13 mouse cellular contexts compared by ENCODE assay signal in the genomic region with DNA sequence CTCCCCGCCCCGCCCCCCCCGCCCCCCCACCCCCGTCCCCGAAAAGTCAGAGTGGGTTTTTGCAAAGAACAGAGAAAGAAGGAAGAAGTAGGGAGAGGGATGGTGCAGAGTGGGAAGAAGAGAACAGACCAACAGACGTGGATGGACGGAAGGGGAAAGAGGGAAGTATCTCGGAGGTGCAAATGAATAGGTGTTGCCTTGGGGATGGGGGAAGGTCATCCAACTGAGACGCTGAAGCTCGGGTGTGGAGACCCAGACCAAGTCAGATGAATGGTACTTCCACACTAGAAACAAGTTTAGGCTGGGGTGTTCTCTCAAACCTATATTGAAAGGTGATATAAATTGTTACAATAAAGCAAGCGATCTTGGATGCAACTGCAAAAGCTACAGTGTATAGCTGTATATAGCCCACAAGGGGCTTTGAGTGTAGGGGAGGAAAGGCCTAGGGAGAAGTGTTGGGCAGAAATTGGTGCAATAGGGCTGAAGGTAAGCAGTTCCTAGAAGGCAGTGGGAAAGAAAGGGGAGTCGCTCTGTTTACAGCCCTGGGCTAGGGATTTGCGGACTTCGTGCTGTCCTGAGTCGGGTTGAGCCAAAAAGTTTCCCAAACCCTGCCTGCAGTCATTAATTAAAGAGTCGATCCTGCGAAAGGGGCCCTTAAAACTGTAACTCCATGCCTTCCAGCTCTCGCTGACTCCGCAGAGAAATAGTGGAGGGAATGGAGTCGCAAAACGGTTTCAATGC. TPM values are rescaled to one million over a fixed set of nuclear protein-coding genes. Genes with fewer than 3 reads are reported as not detected.
DNase-seq lines count a peak whose midpoint lies in the region; ATAC-seq and TF ChIP-seq lines count a peak whose summit lies in the region.
"Had no signal": no experiment of that assay in that cellular context is flagged by ENCODE, and none has a peak within 500 bp of the region (broad histone marks: within the 10 kb centered on the region; RNA-seq: fewer than 3 reads in every experiment).

No protein-coding gene starts in this region.

- no peak overlapping the region for H3K4me3 ChIP-seq in forebrain, embryonic 15.5 days
- H3K4me3 ChIP-seq in limb, embryonic 14.5 days (replicated peaks; ENCODE audit: low read length) = peak overlapping the region; percentile 18; the same call in 1 of the 2 replicates
- no peak overlapping the region for H3K4me3 ChIP-seq in neural tube, embryonic 14.5 days (ENCODE audit: low read depth, low read length)
- no peak overlapping the region for H3K4me3 ChIP-seq in lung, adult 2 months (replicated peaks; ENCODE audit: extremely low read depth, low read depth, low read length)

- peaks cover 92% of the 10 kb centered on the region for H3K27me3 ChIP-seq in forebrain, embryonic 15.5 days
- H3K27me3 ChIP-seq in limb, embryonic 14.5 days (ENCODE audit: control insufficient read depth, insufficient read depth, low read length) = peaks cover 99% of the 10 kb centered on the region
- peaks cover 14% of the 10 kb centered on the region for H3K27me3 ChIP-seq in neural tube, embryonic 14.5 days (ENCODE audit: control insufficient read depth, insufficient read depth, low read length)

- TF ChIP-seq CTCF in lung, adult 2 months (IDR thresholded peaks at IDR 0.05; ENCODE audit: insufficient read depth, low read length) = no peak

- H3K9ac ChIP-seq in forebrain, embryonic 15.5 days (replicated peaks) = no peak overlapping the region
- no peak overlapping the region for H3K9ac ChIP-seq in limb, embryonic 14.5 days (ENCODE audit: low read depth, low read length, severe bottlenecking)
- no peak overlapping the region for H3K9ac ChIP-seq in neural tube, embryonic 14.5 days (replicated peaks; ENCODE audit: low read depth, low read length)

- DNase-seq in embryo, embryonic 9.5 days (ENCODE audit: extremely low spot score) = peak; percentile 44
- DNase-seq in embryo, embryonic 10 days (ENCODE audit: low spot score) = no peak
- no peak for DNase-seq in limb, embryonic 14.5 days (ENCODE audit: low spot score)
- no peak for DNase-seq in lung, adult 2 months
- no peak for DNase-seq in kidney, adult 9 months
- no peak for DNase-seq in cerebellum, postnatal 14 days
- DNase-seq: cerebellum, adult 18-20 months; liver; lung, postnatal 4 days; thymus, postnatal 14 days had no signal

- no peaks in the 10 kb centered on the region for H3K36me3 ChIP-seq in forebrain, embryonic 15.5 days
- H3K36me3 ChIP-seq in limb, embryonic 14.5 days (ENCODE audit: control insufficient read depth, insufficient read depth, low read length) = no peaks in the 10 kb centered on the region
- H3K36me3 ChIP-seq in neural tube, embryonic 14.5 days (ENCODE audit: control insufficient read depth, insufficient read depth, low read length) = no peaks in the 10 kb centered on the region

- under 1% methylated on average over 21 of the region's 21 CpGs for WGBS in forebrain, embryonic 15.5 days
- WGBS in limb, embryonic 14.5 days = 2% methylated on average over 21 of the region's 21 CpGs
- WGBS in neural tube, embryonic 14.5 days = under 1% methylated on average over 21 of the region's 21 CpGs
- 5% methylated on average over 21 of the region's 21 CpGs for WGBS in lung, adult 2 months

- TF ChIP-seq POLR2A in limb, embryonic 14.5 days (IDR thresholded peaks at IDR 0.05; ENCODE audit: borderline replicate concordance, extremely low read depth, insufficient read depth, insufficient read length) = no peak
- no peak for TF ChIP-seq POLR2A in lung, adult 2 months (IDR thresholded peaks at IDR 0.05; ENCODE audit: borderline replicate concordance, extremely low read depth, low read depth, low read length)

- H3K4me2 ChIP-seq in forebrain, embryonic 15.5 days (replicated peaks) = peak overlapping the region; percentile 22; the same call in 1 of the 2 replicates
- H3K4me2 ChIP-seq in limb, embryonic 14.5 days (replicated peaks; ENCODE audit: low read depth, low read length, severe bottlenecking) = peak overlapping the region; percentile 40
- H3K4me2 ChIP-seq in neural tube, embryonic 14.5 days (ENCODE audit: low read depth, low read length) = peak overlapping the region; percentile 38; the same call in 1 of the 2 replicates

- no peaks in the 10 kb centered on the region for H3K9me3 ChIP-seq in forebrain, embryonic 15.5 days
- H3K9me3 ChIP-seq in limb, embryonic 14.5 days (ENCODE audit: control insufficient read depth, low read length) = no peaks in the 10 kb centered on the region
- no peaks in the 10 kb centered on the region for H3K9me3 ChIP-seq in neural tube, embryonic 14.5 days (ENCODE audit: control insufficient read depth, low read length)

- no peak for ATAC-seq in forebrain, embryonic 15.5 days (replicated peaks)
- ATAC-seq in limb, embryonic 14.5 days (ENCODE audit: low FRiP score, low read depth) = no peak
- ATAC-seq in neural tube, embryonic 14.5 days (ENCODE audit: low read depth) = no peak
- ATAC-seq: inflammation-experienced regulatory T-cells, adult 6 months had no signal

- H3K4me1 ChIP-seq in forebrain, embryonic 15.5 days = peaks cover 23% of the 10 kb centered on the region
- H3K4me1 ChIP-seq in limb, embryonic 14.5 days (ENCODE audit: control insufficient read depth, insufficient read depth, low read length) = 0 out of 2 replicates have a peak, but pooled peaks cover 3% of the 10 kb centered on the region
- peaks cover 4% of the 10 kb centered on the region; the same call in 1 of the 2 replicates for H3K4me1 ChIP-seq in neural tube, embryonic 14.5 days (ENCODE audit: control insufficient read depth, insufficient read depth, low read length)
- H3K4me1 ChIP-seq in lung, adult 2 months (ENCODE audit: control insufficient read depth, insufficient read depth, low read length) = no peaks in the 10 kb centered on the region

- no peak overlapping the region for H3K27ac ChIP-seq in forebrain, embryonic 15.5 days (replicated peaks)
- H3K27ac ChIP-seq in limb, embryonic 14.5 days (replicated peaks; ENCODE audit: low read depth, low read length) = no peak overlapping the region
- H3K27ac ChIP-seq in neural tube, embryonic 14.5 days (ENCODE audit: low read depth, low read length) = no peak overlapping the region

RNA-seq across cellular contexts. Expression of gene Tfap2a, which starts 28.7 kb away (rescaled TPM):
- 0.32 and 0.33 TPM in 2 replicates for polyA plus RNA-seq in forebrain, embryonic 15.5 days (2015; fragmentation: Nextera tagmentation; extraction: Ambion mirVana)
- 21.5 and 23.9 TPM in 2 replicates for polyA plus RNA-seq in limb, embryonic 14.5 days (2012; rRNA removed)
- 9.6 and 12.8 TPM in 2 replicates for polyA plus RNA-seq in limb, embryonic 14.5 days (2014; fragmentation: Nextera tagmentation; extraction: Ambion mirVana)
- 7.3 and 9.1 TPM in 2 replicates for polyA plus RNA-seq in neural tube, embryonic 14.5 days (2014; fragmentation: Nextera tagmentation; extraction: Ambion mirVana)
- polyA plus RNA-seq in lung, adult 2 months (2012; rRNA removed) = 0.48 and 4.0 TPM in 2 replicates
- polyA plus RNA-seq: inflammation-experienced regulatory T-cells, adult 6 months had no signal
